In the genomic region with DNA sequence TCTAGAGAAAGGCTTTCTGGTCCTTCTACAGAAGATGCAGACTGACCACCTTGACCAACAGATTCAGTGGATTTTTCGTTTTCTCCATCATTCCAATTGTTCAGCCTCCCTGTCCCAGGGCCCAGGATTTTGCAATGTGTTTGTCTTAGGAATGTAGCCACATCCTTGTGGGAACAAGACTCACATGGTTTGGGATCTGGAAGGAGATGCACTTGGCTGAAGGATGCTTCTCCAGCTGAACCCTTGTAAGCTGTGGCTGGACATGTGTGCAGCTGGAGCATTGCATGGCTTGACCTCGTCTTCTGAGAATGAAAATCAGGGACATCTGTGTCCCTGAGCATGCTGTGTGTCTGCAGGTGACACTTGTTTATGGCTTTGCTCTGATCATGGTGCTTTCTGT, we compare ENCODE assay signal across 19 mouse cellular contexts.
DNase-seq lines count a peak whose midpoint lies in the region; ATAC-seq lines count a peak whose summit lies in the region.
"Had no signal": no experiment of that assay in that cellular context is flagged by ENCODE, and none has a peak within 500 bp of the region (broad histone marks: within the 10 kb centered on the region; RNA-seq: fewer than 3 reads in every experiment).

No protein-coding gene starts in this region.

- H3K27me3 ChIP-seq in forebrain, embryonic 16.5 days (replicated peaks; ENCODE audit: control insufficient read depth, insufficient read depth, low read length): no peaks in the 10 kb centered on the region
- H3K27me3 ChIP-seq: CH12.LX; forebrain, embryonic 12.5 days; liver, embryonic 15.5 days; midbrain, embryonic 15.5 days had no signal

- no peaks in the 10 kb centered on the region for H3K36me3 ChIP-seq in forebrain, embryonic 16.5 days (ENCODE audit: control insufficient read depth, insufficient read depth)
- H3K36me3 ChIP-seq: forebrain, embryonic 12.5 days; liver, embryonic 15.5 days; midbrain, embryonic 15.5 days had no signal

- no peak overlapping the region for H3K4me2 ChIP-seq in forebrain, embryonic 16.5 days (ENCODE audit: low read length)
- H3K4me2 ChIP-seq: forebrain, embryonic 12.5 days; liver, embryonic 15.5 days; midbrain, embryonic 15.5 days had no signal

- no peak overlapping the region for H3K27ac ChIP-seq in forebrain, embryonic 16.5 days (ENCODE audit: low read length)
- H3K27ac ChIP-seq: forebrain, embryonic 12.5 days; hindbrain, postnatal 0 days; liver, embryonic 15.5 days; midbrain, embryonic 15.5 days had no signal

- WGBS in forebrain, embryonic 16.5 days: 82% methylated on average over 2 of the region's 2 CpGs

- no peak overlapping the region for H3K4me3 ChIP-seq in forebrain, embryonic 16.5 days (replicated peaks; ENCODE audit: low read length)
- H3K4me3 ChIP-seq: forebrain, embryonic 12.5 days; liver, embryonic 15.5 days; midbrain, embryonic 15.5 days had no signal

- no peaks in the 10 kb centered on the region for H3K9me3 ChIP-seq in forebrain, embryonic 16.5 days (ENCODE audit: control insufficient read depth, low read length)
- H3K9me3 ChIP-seq: forebrain, embryonic 12.5 days; liver, embryonic 15.5 days; midbrain, embryonic 15.5 days had no signal

- no peak for ATAC-seq in forebrain, embryonic 16.5 days
- ATAC-seq: hindbrain, postnatal 0 days; midbrain, embryonic 15.5 days had no signal

- intact Hi-C loops in heart, postnatal 25 days (cut with DNase I): no loop called here

- DNase-seq in gastrocnemius, adult 18-20 months (ENCODE audit: low spot score): peak; percentile 64
- no peak for DNase-seq in gastrocnemius, postnatal 4 days (ENCODE audit: low spot score in 2 of 2)
- DNase-seq in urinary bladder, postnatal 14 days (ENCODE audit: low spot score): peak; percentile 39
- DNase-seq in urinary bladder, postnatal 10 days (ENCODE audit: low spot score): no peak
- DNase-seq in heart, postnatal 25 days (ENCODE audit: low spot score): peak; percentile 39
- no peak for DNase-seq in natural killer cell, adult 2 months (ENCODE audit: low spot score in 2 of 2)
- DNase-seq in left cerebral cortex, adult 8-10 months (ENCODE audit: low spot score in 2 of 2): no peak
- DNase-seq: adrenal gland, postnatal 14 days; cerebellum, adult 11-12 months; cerebellum, postnatal 25 days; kidney, adult 18-20 months; retina, postnatal 1 day; thymus, adult 2 months had no signal

- H3K9ac ChIP-seq in forebrain, embryonic 16.5 days (replicated peaks; ENCODE audit: low read depth, low read length): no peak overlapping the region
- H3K9ac ChIP-seq: forebrain, embryonic 12.5 days; liver, embryonic 15.5 days; midbrain, embryonic 15.5 days had no signal

- H3K4me1 ChIP-seq in forebrain, embryonic 16.5 days (replicated peaks; ENCODE audit: control insufficient read depth, insufficient read depth, low read length): no peaks in the 10 kb centered on the region
- H3K4me1 ChIP-seq: forebrain, embryonic 12.5 days; liver, embryonic 15.5 days; midbrain, embryonic 15.5 days had no signal

Comparison
In these comparisons a context has a peak if more than half of its experiments do, and no peak if none do; other contexts are left out.
1. DNase-seq: peak in gastrocnemius, adult 18-20 months (single experiment), urinary bladder, postnatal 14 days (single experiment) and heart, postnatal 25 days (single experiment); none in gastrocnemius, postnatal 4 days (0 of 2), urinary bladder, postnatal 10 days (single experiment), natural killer cell, adult 2 months (0 of 2) and left cerebral cortex, adult 8-10 months (0 of 2).